Mouse (Mus musculus): Measurements from ENCODE around the gene Slc29a1. TPM values are rescaled to one million over a fixed set of nuclear protein-coding genes. Genes with fewer than 3 reads are reported as not detected.
A peak's percentile ranks its signal among the peaks of the same experiment; 100 is the strongest.

Slc29a1 gene
- total and polyA plus RNA-seq, 3 experiments: 80.3 to 160 (median 84.6) TPM

DNA sequence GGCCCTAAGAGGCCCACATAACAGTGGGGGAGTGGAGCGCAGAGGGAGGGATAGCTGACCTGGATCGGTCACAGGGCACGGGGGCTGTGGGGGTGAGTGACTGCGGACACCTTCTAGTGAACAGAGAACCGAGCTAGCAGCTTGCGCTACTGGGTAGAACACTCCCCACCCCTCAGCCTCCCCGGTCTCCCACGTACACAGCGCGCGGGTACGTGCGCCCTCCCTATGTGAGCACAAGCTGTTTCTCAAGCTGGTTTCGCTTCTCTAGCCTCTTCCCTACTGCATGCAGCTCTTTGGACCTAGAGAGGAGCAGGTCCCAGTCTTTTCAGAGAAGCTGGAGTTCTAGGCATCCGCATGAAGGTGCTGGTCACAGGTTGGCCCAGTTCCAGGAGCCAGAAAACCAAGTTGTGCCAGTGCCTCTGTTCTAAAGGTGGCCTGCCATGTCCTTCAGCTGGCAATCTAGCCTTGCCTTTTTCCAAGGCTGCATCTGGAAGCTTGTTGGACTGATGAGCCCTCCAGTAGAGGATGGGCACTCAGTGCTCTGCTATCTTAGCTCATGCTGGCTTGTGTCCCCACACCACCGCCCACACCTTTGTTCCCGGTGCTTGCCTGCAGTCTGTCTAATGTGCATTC lies 25.2 kb downstream of the Slc29a1 start:
- 1% methylated on average over 17 of the region's 17 CpGs for WGBS
- Histone ChIP-seq H3K36me3 (ENCODE audit: control insufficient read depth, insufficient read depth, low read length) (peaks cover 11% of the 10 kb centered on the region), H3K9ac (ENCODE audit: low read depth, low read length) (peak overlapping the region; percentile 94), H3K27ac (peak overlapping the region; percentile 100), H3K4me1 (ENCODE audit: control insufficient read depth, insufficient read depth, low read length) (peaks cover 4% of the 10 kb centered on the region), H3K27me3 (ENCODE audit: control insufficient read depth, insufficient read depth, low read length) (no peaks in the 10 kb centered on the region), H3K4me3 (peak overlapping the region; percentile 97), H3K79me2 (replicated peaks; ENCODE audit: control insufficient read depth, insufficient read depth, low read length) (no peaks in the 10 kb centered on the region)
- intact Hi-C loops (cut with DNase I): loop anchor here (1.0 to 5.0 kb wide), 2 partner anchors 10 to 453 kb away; no protein-coding TSS in a partner anchor
- peak; percentile 83 to 84 for DNase-seq
- no peak for TF ChIP-seq CTCF (IDR thresholded peaks at IDR 0.05)
- TF ChIP-seq POLR2A (IDR thresholded peaks at IDR 0.05; ENCODE audit: insufficient read depth, low read depth, low read length): no peak; the same call in 1 of the 2 replicates
- no peak; the same call in 1 of the 2 replicates for TF ChIP-seq EP300 (IDR thresholded peaks at IDR 0.05; ENCODE audit: insufficient read depth, low read depth, low read length)

GRCm38 (mm10) chr17:45573780-45574123 lies 25.7 kb downstream of the Slc29a1 start:
- H3K27me3 ChIP-seq (ENCODE audit: control insufficient read depth, insufficient read depth, low read length): no peaks in the 10 kb centered on the region
- peaks cover 14% of the 10 kb centered on the region for H3K36me3 ChIP-seq (ENCODE audit: control insufficient read depth, insufficient read depth, low read length)
- H3K27ac ChIP-seq: peak overlapping the region; percentile 100
- WGBS: under 1% methylated on average over 18 of the region's 18 CpGs
- intact Hi-C loops (cut with DNase I): loop anchor here (1.0 to 5.0 kb wide), 2 partner anchors 11 to 454 kb away; no protein-coding TSS in a partner anchor
- TF ChIP-seq CTCF (IDR thresholded peaks at IDR 0.05): no peak
- TF ChIP-seq EP300 (IDR thresholded peaks at IDR 0.05; ENCODE audit: insufficient read depth, low read depth, low read length): peak; percentile 100
- TF ChIP-seq POLR2A (IDR thresholded peaks at IDR 0.05; ENCODE audit: insufficient read depth, low read depth, low read length): peak; percentile 58; the same call in 1 of the 2 replicates
- H3K9ac ChIP-seq (ENCODE audit: low read depth, low read length): peak overlapping the region; percentile 94
- no peaks in the 10 kb centered on the region for H3K79me2 ChIP-seq (replicated peaks; ENCODE audit: control insufficient read depth, insufficient read depth, low read length)
- DNase-seq: peak; percentile 96 to 99
- H3K4me1 ChIP-seq (ENCODE audit: control insufficient read depth, insufficient read depth, low read length): peaks cover 4% of the 10 kb centered on the region
- H3K4me3 ChIP-seq: peak overlapping the region; percentile 97

DNA sequence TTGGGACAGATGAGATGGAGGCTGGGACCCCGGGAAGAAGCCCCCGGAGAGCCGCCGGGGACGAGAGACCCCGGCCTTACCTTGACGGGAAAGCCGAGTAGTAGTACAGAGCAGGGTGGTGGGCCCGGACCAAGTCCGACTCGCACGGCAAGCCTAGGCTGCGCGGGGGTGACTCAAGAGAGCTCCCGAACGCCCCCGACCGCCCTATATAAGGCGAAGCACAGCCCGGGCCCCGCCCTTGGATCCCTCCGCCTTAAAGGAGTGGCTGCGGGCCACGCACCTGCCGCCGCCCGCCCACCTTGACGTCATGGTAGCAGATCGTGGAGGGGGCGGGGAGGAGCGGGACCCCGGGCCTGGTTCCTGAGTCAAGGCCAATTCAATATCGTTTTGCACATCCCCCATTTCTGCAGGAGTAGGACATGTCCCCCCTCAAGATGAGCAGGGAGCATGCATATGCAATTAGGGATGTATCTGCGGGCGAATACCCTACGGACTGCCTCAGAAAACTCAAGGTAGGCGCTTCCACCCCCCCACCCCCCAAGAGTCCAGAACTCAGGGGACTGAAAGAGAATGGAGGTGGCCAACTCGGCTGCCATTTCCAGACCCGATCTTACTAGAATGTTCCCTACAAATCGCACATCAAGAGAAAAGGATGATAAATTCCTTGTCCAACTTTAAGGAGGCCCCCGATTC lies 26.2 kb downstream of the Slc29a1 start, which contains the start of gene Hsp90ab1:
Gene Hsp90ab1 (minus strand): TSS at position 185 of the 693 bp plus-strand sequence.
- no peaks in the 10 kb centered on the region for H3K79me2 ChIP-seq (replicated peaks; ENCODE audit: control insufficient read depth, insufficient read depth, low read length)
- H3K27ac ChIP-seq: peak within 1 kb of the TSS; percentile 100
- H3K4me1 ChIP-seq (ENCODE audit: control insufficient read depth, insufficient read depth, low read length): peaks cover 3% of the 10 kb centered on the region
- DNase-seq: peak; percentile 98 to 100
- H3K36me3 ChIP-seq (ENCODE audit: control insufficient read depth, insufficient read depth, low read length): peaks cover 14% of the 10 kb centered on the region
- H3K27me3 ChIP-seq (ENCODE audit: control insufficient read depth, insufficient read depth, low read length): no peaks in the 10 kb centered on the region
- H3K9ac ChIP-seq (ENCODE audit: low read depth, low read length): peak within 1 kb of the TSS; percentile 94
- H3K4me3 ChIP-seq: peak within 1 kb of the TSS; percentile 97
- intact Hi-C loops (cut with DNase I): loop anchor here (5.0 kb wide), 1 partner anchor 454 kb away; no protein-coding TSS in a partner anchor
- no peak for TF ChIP-seq CTCF (IDR thresholded peaks at IDR 0.05)
- peak; percentile 65; the same call in 1 of the 2 replicates for TF ChIP-seq EP300 (IDR thresholded peaks at IDR 0.05; ENCODE audit: insufficient read depth, low read depth, low read length)
- peak; percentile 99 for TF ChIP-seq POLR2A (IDR thresholded peaks at IDR 0.05; ENCODE audit: insufficient read depth, low read depth, low read length)
- under 1% methylated on average over 41 of the region's 41 CpGs for WGBS

- Histone ChIP-seq H3K36me3 (ENCODE audit: control insufficient read depth, insufficient read depth, low read length) (peaks cover 15% of the 10 kb centered on the region), H3K4me3 (peak overlapping the region; percentile 97), H3K9ac (ENCODE audit: low read depth, low read length) (peak overlapping the region; percentile 94), H3K79me2 (replicated peaks; ENCODE audit: control insufficient read depth, insufficient read depth, low read length) (no peaks in the 10 kb centered on the region), H3K27ac (peak overlapping the region; percentile 100), H3K4me1 (ENCODE audit: control insufficient read depth, insufficient read depth, low read length) (peaks cover 3% of the 10 kb centered on the region), H3K27me3 (ENCODE audit: control insufficient read depth, insufficient read depth, low read length) (no peaks in the 10 kb centered on the region)
- intact Hi-C loops (cut with DNase I): loop anchor here (1.0 to 5.0 kb wide), 2 partner anchors 8 to 455 kb away; no protein-coding TSS in a partner anchor
- under 1% methylated on average over 57 of the region's 57 CpGs for WGBS
- TF ChIP-seq CTCF (IDR thresholded peaks at IDR 0.05): peak; percentile 38
- TF ChIP-seq EP300 (IDR thresholded peaks at IDR 0.05; ENCODE audit: insufficient read depth, low read depth, low read length): 0 out of 2 replicates have a peak, but pooled peaks have one; percentile 10
- peak; percentile 59; the same call in 1 of the 2 replicates for TF ChIP-seq POLR2A (IDR thresholded peaks at IDR 0.05; ENCODE audit: insufficient read depth, low read depth, low read length)
- DNase-seq: peak; percentile 89 to 90
These were observed 27.0 kb downstream of the Slc29a1 start for GRCm38 (mm10) chr17:45572103-45573086.

DNA sequence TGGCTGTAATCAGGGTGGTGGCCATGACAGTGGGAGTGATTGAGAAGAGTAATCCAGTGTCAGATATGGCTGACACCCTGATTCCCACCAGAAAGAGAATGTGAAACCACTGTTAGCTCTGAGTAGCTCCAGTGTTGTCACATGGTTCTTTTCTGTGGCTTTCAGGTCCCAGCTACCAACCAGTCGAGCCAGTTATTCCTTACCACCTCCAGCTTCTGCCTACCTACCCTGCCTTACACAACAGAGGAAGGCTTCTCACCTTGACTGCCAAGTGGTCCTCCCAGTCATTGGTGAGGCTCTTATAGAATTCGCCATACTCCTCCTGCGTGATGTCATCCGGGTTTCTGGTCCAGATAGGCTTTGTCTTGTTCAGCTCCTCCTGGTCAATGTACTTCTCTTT lies 29.4 kb downstream of the Slc29a1 start:
- H3K79me2 ChIP-seq (replicated peaks; ENCODE audit: control insufficient read depth, insufficient read depth, low read length): no peaks in the 10 kb centered on the region
- DNase-seq: no peak
- H3K36me3 ChIP-seq (ENCODE audit: control insufficient read depth, insufficient read depth, low read length): peaks cover 17% of the 10 kb centered on the region
- H3K9ac ChIP-seq (ENCODE audit: low read depth, low read length): no peak overlapping the region
- H3K4me3 ChIP-seq: no peak overlapping the region
- H3K4me1 ChIP-seq (ENCODE audit: control insufficient read depth, insufficient read depth, low read length): peaks cover 3% of the 10 kb centered on the region
- no peak overlapping the region for H3K27ac ChIP-seq
- 78% methylated on average over 4 of the region's 4 CpGs for WGBS
- intact Hi-C loops (cut with DNase I): loop anchor here (5.0 kb wide), 1 partner anchor 457 kb away; no protein-coding TSS in a partner anchor
- no peaks in the 10 kb centered on the region for H3K27me3 ChIP-seq (ENCODE audit: control insufficient read depth, insufficient read depth, low read length)
- no peak for TF ChIP-seq CTCF (IDR thresholded peaks at IDR 0.05)
- TF ChIP-seq EP300 (IDR thresholded peaks at IDR 0.05; ENCODE audit: insufficient read depth, low read depth, low read length): no peak
- TF ChIP-seq POLR2A (IDR thresholded peaks at IDR 0.05; ENCODE audit: insufficient read depth, low read depth, low read length): no peak
